Mouse (Mus musculus) ES-Bruce4 (cell line): ENCODE measurements around the gene Tshr. TPM values are rescaled to one million over a fixed set of nuclear protein-coding genes. Genes with fewer than 3 reads are reported as not detected.
"Not testable (repeated sequence)": the region's sequence is repeated elsewhere in the genome, so short reads cannot be mapped to it uniquely, and the experiment has no call there.

Experiments
- H3K27ac ChIP-seq: 2 replicates; pipeline ENCODE4 v1.5.1; 2012; ENCODE audit warnings: low read length, inconsistent platforms; ENCODE audit not compliant: insufficient read depth
- H3K27me3 ChIP-seq: 2 replicates; pipeline ENCODE4 v1.6.1; 2012; ENCODE audit warnings: mild to moderate bottlenecking, low read length, inconsistent platforms; ENCODE audit not compliant: control insufficient read depth, poor library complexity, insufficient read depth, severe bottlenecking
- H3K36me3 ChIP-seq: 2 replicates; pipeline ENCODE4 v1.6.1; 2012; ENCODE audit warnings: inconsistent platforms, mild to moderate bottlenecking, low read length, moderate library complexity; ENCODE audit not compliant: control insufficient read depth, poor library complexity, insufficient read depth, severe bottlenecking
- H3K4me1 ChIP-seq: one replicate; pipeline ENCODE4 v1.8.1; 2011; ENCODE audit warnings: low read length; ENCODE audit not compliant: control insufficient read depth, insufficient read depth
- H3K4me3 ChIP-seq: 2 replicates; pipeline ENCODE4 v1.5.1; 2011; ENCODE audit warnings: low read depth, mild to moderate bottlenecking, low read length
- H3K9ac ChIP-seq: 2 replicates; pipeline ENCODE4 v1.6.1; 2012; ENCODE audit warnings: low read depth, mild to moderate bottlenecking, inconsistent platforms; ENCODE audit not compliant: poor library complexity, severe bottlenecking
- H3K9me3 ChIP-seq: replicated peaks from 2 replicates; pipeline ENCODE4 v1.6.1; 2012; ENCODE audit warnings: mild to moderate bottlenecking, low read length, inconsistent platforms; ENCODE audit not compliant: control insufficient read depth, poor library complexity, insufficient read depth, severe bottlenecking
- CTCF ChIP-seq: IDR thresholded peaks from one replicate; pipeline ENCODE4 v1.8.1; 2011; ENCODE audit warnings: low read depth, low read length
- EP300 ChIP-seq: IDR thresholded peaks from 2 replicates; pipeline ENCODE4 v1.6.1; 2011; ENCODE audit warnings: low read depth, low read length; ENCODE audit not compliant: insufficient read depth
- POLR2A ChIP-seq: IDR thresholded peaks from one replicate; pipeline ENCODE4 v1.8.1; 2011; ENCODE audit warnings: low read length; ENCODE audit not compliant: insufficient read depth
- polyA plus RNA-seq: library from polyadenylated mRNA; stranded (reverse); fragments of >200 nt; gene quantifications from 2 replicates; pipeline ENCODE4 v1.2.4, GENCODE M21; 2011; ENCODE audit warnings: low read depth; ENCODE audit not compliant: missing spikeins, insufficient read depth, insufficient read length

Gene Tshr
- 0.33 TPM in 1 of 2 replicates, not detected in the other for polyA plus RNA-seq

GRCm38 (mm10) chr12:91384281-91385017 lies at the start of gene Tshr, which contains the start of gene Cep128:
Gene Tshr (plus strand): TSS chr12:91384563.
Gene Cep128 (minus strand): TSS chr12:91384409.
- Histone ChIP-seq H3K27me3 (no peaks in the 10 kb centered on the region), H3K4me1 (no peaks in the 10 kb centered on the region), H3K36me3 (no peaks in the 10 kb centered on the region), H3K9me3 (no peaks in the 10 kb centered on the region), H3K9ac (peak within 1 kb of the TSS; percentile 35), H3K27ac (no peak within 1 kb of the TSS), H3K4me3 (peak within 1 kb of the TSS; percentile 75)
- no peak for TF ChIP-seq CTCF
- TF ChIP-seq POLR2A: no peak
- no peak for TF ChIP-seq EP300

GRCm38 (mm10) chr12:91338656-91339055 lies 45.7 kb upstream of the Tshr start:
- H3K9me3 ChIP-seq, H3K9ac ChIP-seq, H3K4me1 ChIP-seq, H3K27me3 ChIP-seq, H3K27ac ChIP-seq, H3K36me3 ChIP-seq: not testable (repeated sequence)
- 0 out of 2 replicates have a peak overlapping the region, but pooled peaks have one; percentile 7 for H3K4me3 ChIP-seq

- H3K9me3 ChIP-seq: no peaks in the 10 kb centered on the region
- no peaks in the 10 kb centered on the region for H3K27me3 ChIP-seq
- TF ChIP-seq POLR2A: no peak
- TF ChIP-seq EP300: no peak
- no peak for TF ChIP-seq CTCF
- no peak overlapping the region for H3K9ac ChIP-seq
- H3K4me1 ChIP-seq: no peaks in the 10 kb centered on the region
- no peak overlapping the region for H3K4me3 ChIP-seq
- H3K27ac ChIP-seq: no peak overlapping the region
- no peaks in the 10 kb centered on the region for H3K36me3 ChIP-seq
Measured at GRCm38 (mm10) chr12:91353783-91354182, 30.6 kb upstream of the Tshr start.

- Histone ChIP-seq H3K36me3 (no peaks in the 10 kb centered on the region), H3K27ac (no peak overlapping the region), H3K27me3 (no peaks in the 10 kb centered on the region), H3K9me3 (no peaks in the 10 kb centered on the region), H3K4me1 (no peaks in the 10 kb centered on the region), H3K9ac (no peak overlapping the region), H3K4me3 (no peak overlapping the region)
- TF ChIP-seq CTCF: no peak
- TF ChIP-seq EP300: no peak
- TF ChIP-seq POLR2A: no peak
Measured at GRCm38 (mm10) chr12:91369173-91369572, 15.2 kb upstream of the Tshr start.

DNA sequence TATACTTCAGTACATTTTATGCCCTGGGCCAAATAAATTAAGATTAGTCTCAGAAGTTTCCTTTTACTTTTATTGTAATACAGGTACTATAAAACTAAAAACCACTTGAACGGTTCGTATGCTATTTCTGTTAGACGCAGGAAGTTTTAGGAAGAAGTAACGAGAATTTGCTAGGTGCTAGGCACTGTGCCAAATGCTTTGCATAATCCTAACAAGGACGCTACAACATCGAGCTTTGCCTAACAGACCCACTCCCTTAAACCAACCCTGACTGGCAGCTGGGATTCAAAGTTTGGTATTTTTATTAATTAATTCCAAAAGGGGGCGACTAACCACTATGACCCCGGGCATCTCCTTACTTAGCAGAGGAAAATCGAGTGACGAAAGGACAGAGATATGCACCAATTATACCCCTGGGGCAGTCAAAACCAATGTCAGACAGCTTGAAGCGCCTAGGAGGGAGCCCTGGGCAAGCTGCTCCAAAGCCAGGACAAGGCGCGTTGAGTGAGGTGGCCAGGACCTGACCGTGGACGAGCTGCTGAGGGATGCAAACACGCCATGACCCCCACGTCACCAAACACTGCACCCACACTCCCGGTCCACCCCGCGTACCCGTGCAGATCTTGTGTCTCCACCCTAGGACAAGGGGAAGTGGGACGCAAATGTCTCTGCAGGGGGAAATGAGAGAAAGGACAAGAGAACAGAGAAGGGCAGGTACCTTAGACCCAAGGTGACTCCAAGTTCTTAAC lies 673 bp upstream of the Tshr start:
- TF ChIP-seq CTCF: no peak
- no peak for TF ChIP-seq EP300
- no peak for TF ChIP-seq POLR2A
- no peaks in the 10 kb centered on the region for H3K27me3 ChIP-seq
- H3K9ac ChIP-seq: peak overlapping the region; percentile 35
- H3K4me3 ChIP-seq: peak overlapping the region; percentile 75
- H3K27ac ChIP-seq: no peak overlapping the region
- no peaks in the 10 kb centered on the region for H3K9me3 ChIP-seq
- no peaks in the 10 kb centered on the region for H3K36me3 ChIP-seq
- H3K4me1 ChIP-seq: no peaks in the 10 kb centered on the region
